Mouse (Mus musculus) lung, adult 2 months (tissue): ENCODE data around the gene Pxn.

Experiments used
- CTCF ChIP-seq: fragments of 200-500 bp; IDR thresholded peaks from 2 replicates; pipeline ENCODE4 v1.5.1; 2011; ENCODE audit warnings: mild to moderate bottlenecking, low read length, control low read depth; ENCODE audit not compliant: insufficient read depth
- POLR2A ChIP-seq: fragments of 200-500 bp; IDR thresholded peaks from 2 replicates; pipeline ENCODE4 v1.6.1; 2011; ENCODE audit warnings: low read depth, mild to moderate bottlenecking, control low read depth, low read length, borderline replicate concordance; ENCODE audit errors: extremely low read depth

GRCm38 (mm10) chr5:115464408-115465115 lies 41.9 kb upstream of the Pxn start:
- TF ChIP-seq CTCF (no peak), POLR2A (no peak)
